Mouse (Mus musculus) stomach, postnatal 0 days (tissue): ENCODE data around the gene Ermard.

ENCODE experiments used
- CTCF ChIP-seq: IDR thresholded peaks from 2 replicates; pipeline ENCODE4 v1.5.1; 2016; ENCODE audit warnings: antibody characterized with exemption, low read depth, mild to moderate bottlenecking, moderate library complexity
- EP300 ChIP-seq: optimal IDR thresholded peaks from 2 replicates; pipeline ENCODE3; 2016; ENCODE audit warnings: antibody characterized with exemption

DNA sequence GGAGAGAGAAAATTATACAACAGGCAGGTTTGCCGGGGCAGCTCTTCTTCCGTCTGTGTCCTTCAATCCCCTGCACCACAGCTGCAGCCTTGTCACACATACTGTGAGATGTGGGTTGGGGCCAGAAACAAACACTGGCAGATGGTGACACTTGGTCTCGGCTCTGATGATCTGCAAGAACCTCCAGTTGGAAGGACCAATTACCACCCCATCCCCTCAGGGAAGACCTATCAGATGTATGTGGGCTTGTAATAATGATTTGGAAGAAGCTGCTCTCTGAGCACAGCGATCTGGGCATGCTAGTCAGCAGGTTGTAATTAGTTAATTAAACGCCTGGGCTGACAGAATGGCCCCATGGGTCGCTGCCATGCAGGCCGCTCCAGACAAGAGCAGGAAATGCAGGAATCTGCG lies 47.6 kb downstream of the Ermard start:
- TF ChIP-seq CTCF (no peak), EP300 (no peak)
